Mouse (Mus musculus) embryonic facial prominence, embryonic 12.5 days (tissue): ENCODE data around the gene Gm28043. TPM values are rescaled to one million over a fixed set of nuclear protein-coding genes. Genes with fewer than 3 reads are reported as not detected.

Experiments used
- ATAC-seq: fragments of 200-750 bp; cut with Nextera tagmentation; 2 replicates; pipeline ENCODE4 v1.8.0; 2017; ENCODE audit not compliant: insufficient number of reproducible peaks, insufficient read depth, low FRiP score, low TSS enrichment
- H3K27ac ChIP-seq: fragments of 300-500 bp; sonication (generic); 2 replicates; pipeline ENCODE4 v1.5.1; 2016; ENCODE audit warnings: mild to moderate bottlenecking
- H3K27me3 ChIP-seq: fragments of 300-500 bp; sonication (generic); 2 replicates; pipeline ENCODE4 v1.6.1; 2016; ENCODE audit warnings: mild to moderate bottlenecking, moderate library complexity
- H3K36me3 ChIP-seq: fragments of 300-500 bp; sonication (generic); 2 replicates; pipeline ENCODE4 v1.6.1; 2016; ENCODE audit warnings: mild to moderate bottlenecking
- H3K4me1 ChIP-seq: fragments of 300-500 bp; sonication (generic); 2 replicates; pipeline ENCODE4 v1.6.1; 2016
- H3K4me2 ChIP-seq: fragments of 300-500 bp; sonication (generic); replicated peaks from 2 replicates; pipeline ENCODE4 v1.6.1; 2016; ENCODE audit warnings: mild to moderate bottlenecking, moderate library complexity
- H3K4me3 ChIP-seq: fragments of 300-500 bp; sonication (generic); 2 replicates; pipeline ENCODE4 v1.5.1; 2016; ENCODE audit warnings: mild to moderate bottlenecking
- H3K9ac ChIP-seq: fragments of 300-500 bp; sonication (generic); 2 replicates; pipeline ENCODE4 v1.6.1; 2016; ENCODE audit warnings: mild to moderate bottlenecking, moderate library complexity
- H3K9me3 ChIP-seq: fragments of 300-500 bp; sonication (generic); 2 replicates; pipeline ENCODE4 v1.6.1; 2016; ENCODE audit warnings: mild to moderate bottlenecking, moderate library complexity
- WGBS: fragments of 180-500 bp; shearing (Covaris S2); methylation state at CpG from one replicate; pipeline ENCODE4 v1.1.7; 2016; 5-methylcytosine and 5-hydroxymethylcytosine counted together
- polyA plus RNA-seq: library from polyadenylated mRNA; unstranded; fragments of >200 nt; fragmentation: Nextera tagmentation; extraction: Ambion mirVana; gene quantifications from 2 replicates; pipeline ENCODE4 v1.2.1, GENCODE M21; 2016

Gm28043 gene
- polyA plus RNA-seq, 1 experiment from 2014 or later = 4.0 TPM

DNA sequence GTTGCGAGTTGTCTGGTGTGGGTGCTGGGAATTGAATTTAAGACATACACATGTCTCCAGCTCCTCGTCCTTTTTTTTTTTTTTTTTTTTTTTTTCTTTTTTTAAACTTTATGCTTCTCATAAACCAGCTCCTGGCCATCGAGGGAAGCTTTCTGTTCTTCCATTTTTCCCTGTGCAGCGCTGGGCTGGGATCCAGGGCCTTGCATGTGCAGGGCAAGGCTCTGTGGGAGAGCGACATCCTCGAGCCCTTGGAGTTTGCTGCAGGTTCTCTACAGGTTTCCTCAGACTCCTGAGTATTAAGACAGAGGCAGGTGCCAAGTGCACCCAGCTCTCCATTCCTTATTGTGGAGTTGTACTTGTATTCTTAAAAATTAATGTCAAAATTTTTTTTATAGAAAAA is 47.5 kb downstream of the Gm28043 start:
- H3K4me2 ChIP-seq = no peak overlapping the region
- no peak overlapping the region for H3K9ac ChIP-seq
- H3K27ac ChIP-seq = no peak overlapping the region
- ATAC-seq = no peak
- no peak overlapping the region for H3K4me3 ChIP-seq
- H3K4me1 ChIP-seq = peaks cover 7% of the 10 kb centered on the region
- 88% methylated on average over 6 of the region's 6 CpGs for WGBS
- H3K9me3 ChIP-seq = no peaks in the 10 kb centered on the region
- H3K36me3 ChIP-seq = peaks cover 24% of the 10 kb centered on the region
- no peaks in the 10 kb centered on the region for H3K27me3 ChIP-seq

DNA sequence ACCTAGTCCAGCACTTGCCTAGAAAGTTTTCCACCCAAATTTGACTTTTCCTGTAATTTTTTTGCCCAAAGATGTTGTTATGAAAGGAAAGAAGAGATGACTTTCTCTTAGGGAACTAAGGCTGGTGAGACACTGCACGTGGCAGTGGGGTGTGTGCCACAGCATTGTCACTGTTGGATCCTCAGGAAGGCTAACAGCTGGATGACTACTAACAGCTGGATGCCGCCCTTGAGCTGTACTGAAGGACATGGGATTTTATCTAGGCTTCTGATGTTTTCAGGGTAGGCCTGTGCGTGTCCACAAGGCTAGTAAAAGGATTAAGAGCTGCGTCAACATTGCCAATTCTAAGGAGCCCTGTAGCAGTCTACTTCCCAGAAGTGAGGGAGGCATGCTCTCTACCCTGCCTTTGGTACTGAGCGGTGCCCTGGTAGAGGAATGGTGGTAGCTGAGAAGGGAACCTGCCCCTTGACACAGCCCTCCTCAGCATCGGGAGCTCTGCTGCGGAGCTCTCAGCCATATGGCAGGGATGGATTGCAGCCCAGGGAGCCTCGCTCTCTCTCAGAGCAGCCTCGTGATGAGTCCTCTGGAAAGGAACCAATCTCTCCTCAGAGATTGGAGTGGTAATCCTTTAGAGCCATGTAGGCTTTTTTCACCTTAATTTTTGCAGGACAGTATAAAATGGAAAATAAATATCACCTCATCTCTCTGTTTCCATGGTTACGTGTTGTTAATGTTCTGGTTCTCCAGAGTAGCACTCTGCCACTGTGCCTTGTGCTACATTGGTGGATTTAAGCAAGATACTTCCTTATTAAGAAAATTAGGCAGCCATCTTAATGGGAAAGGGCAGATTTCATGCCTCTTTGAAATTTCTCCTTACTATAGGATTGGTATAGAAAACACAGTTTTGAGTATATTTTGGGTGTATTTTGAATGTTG is 53.6 kb downstream of the Gm28043 start:
- no peaks in the 10 kb centered on the region for H3K4me1 ChIP-seq
- no peak overlapping the region for H3K4me3 ChIP-seq
- no peak overlapping the region for H3K4me2 ChIP-seq
- H3K36me3 ChIP-seq = peaks cover 50% of the 10 kb centered on the region
- no peak overlapping the region for H3K9ac ChIP-seq
- H3K27me3 ChIP-seq = no peaks in the 10 kb centered on the region
- no peak for ATAC-seq
- no peaks in the 10 kb centered on the region for H3K9me3 ChIP-seq
- H3K27ac ChIP-seq = no peak overlapping the region
- 88% methylated on average over 10 of the region's 10 CpGs for WGBS

DNA sequence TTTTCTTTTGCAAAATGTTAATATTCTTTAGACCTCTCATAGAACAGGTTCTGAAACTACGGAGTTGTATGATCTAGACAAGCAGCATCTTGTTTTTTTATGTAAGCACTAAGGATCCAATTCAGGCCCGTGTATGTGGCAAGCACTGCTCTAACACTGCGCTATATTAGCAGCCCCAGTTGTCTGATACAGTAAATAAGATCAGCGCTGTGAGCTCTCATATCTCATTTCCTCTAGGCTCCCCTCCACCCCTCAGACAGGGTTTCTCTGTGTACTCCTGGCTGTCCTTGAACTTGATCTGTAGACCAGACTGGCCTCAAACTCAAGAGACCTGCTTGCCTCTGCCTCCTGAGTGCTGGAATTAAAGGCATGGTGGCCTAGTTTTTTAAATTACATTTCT is 54.4 kb downstream of the Gm28043 start:
- H3K9me3 ChIP-seq = no peaks in the 10 kb centered on the region
- 90% methylated on average over 4 of the region's 4 CpGs for WGBS
- no peak overlapping the region for H3K9ac ChIP-seq
- peaks cover 54% of the 10 kb centered on the region for H3K36me3 ChIP-seq
- ATAC-seq = no peak
- no peak overlapping the region for H3K27ac ChIP-seq
- no peak overlapping the region for H3K4me2 ChIP-seq
- no peaks in the 10 kb centered on the region for H3K4me1 ChIP-seq
- no peaks in the 10 kb centered on the region for H3K27me3 ChIP-seq
- no peak overlapping the region for H3K4me3 ChIP-seq

DNA sequence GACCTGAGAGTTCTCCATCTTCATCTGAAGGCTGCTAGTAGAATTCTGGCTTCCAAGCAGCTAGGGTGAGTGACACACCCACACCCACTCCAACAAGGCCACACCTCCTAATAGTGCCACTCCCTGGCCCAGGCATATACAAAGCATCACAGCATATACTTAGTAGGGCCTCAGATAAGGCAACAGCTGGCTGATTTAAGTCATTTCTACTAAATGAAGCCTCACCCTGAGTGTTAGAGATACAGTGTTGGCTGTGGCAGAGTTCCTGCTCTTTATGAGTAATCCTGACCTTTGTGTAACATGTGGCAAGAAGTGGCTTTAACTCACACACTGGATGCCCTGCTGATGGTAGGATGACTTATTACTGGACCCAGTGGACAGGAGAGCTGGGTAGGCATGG is 55.3 kb downstream of the Gm28043 start:
- Histone ChIP-seq H3K4me3 (no peak overlapping the region), H3K4me1 (no peaks in the 10 kb centered on the region), H3K36me3 (peaks cover 52% of the 10 kb centered on the region), H3K27me3 (no peaks in the 10 kb centered on the region), H3K9me3 (no peaks in the 10 kb centered on the region), H3K27ac (no peak overlapping the region), H3K9ac (no peak overlapping the region), H3K4me2 (no peak overlapping the region)
- no peak for ATAC-seq

DNA sequence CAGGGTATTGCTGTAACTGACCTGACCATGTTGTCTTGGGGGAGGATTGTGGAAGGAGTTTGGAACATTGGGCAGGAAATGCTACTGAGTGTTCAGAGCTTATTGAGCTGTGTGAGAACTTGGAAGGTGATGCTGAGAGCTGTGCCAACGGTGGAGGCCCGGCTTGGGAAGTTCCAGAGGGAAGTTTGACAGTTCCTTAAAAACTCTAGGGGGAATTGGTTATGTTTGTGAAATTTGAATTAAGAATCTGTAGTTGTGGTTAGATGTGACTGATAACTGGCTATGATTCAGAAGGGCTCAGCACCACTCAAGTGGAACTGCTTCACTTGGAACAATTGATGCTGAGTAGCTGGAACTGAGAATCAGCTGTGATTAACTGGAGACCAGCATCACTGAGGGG is 56.3 kb downstream of the Gm28043 start:
- ATAC-seq = no peak
- Histone ChIP-seq H3K9me3 (no peaks in the 10 kb centered on the region), H3K4me1 (no peaks in the 10 kb centered on the region), H3K27me3 (no peaks in the 10 kb centered on the region), H3K4me3 (no peak overlapping the region), H3K9ac (no peak overlapping the region), H3K27ac (no peak overlapping the region), H3K36me3 (peaks cover 60% of the 10 kb centered on the region), H3K4me2 (no peak overlapping the region)
- 98% methylated on average over 2 of the region's 2 CpGs for WGBS

DNA sequence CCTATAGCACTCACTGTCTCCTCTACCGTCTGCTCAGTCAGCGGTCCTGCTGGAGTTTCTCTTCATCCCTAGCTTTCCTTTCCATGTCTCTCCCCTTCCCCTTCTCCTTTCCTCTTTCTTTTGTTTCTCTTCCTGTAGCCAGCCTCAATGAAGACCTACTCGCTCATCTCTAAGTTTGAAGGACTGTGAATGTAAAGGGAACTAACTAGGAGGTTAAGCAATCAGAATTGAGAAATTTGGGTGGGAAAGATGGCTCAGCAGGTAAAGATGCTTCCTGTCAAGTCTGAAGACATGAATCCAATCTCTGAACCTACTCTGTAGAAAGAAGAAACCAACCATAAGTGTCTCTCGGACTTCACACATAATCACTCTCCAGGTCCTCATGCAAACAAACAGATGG is 58.6 kb downstream of the Gm28043 start:
- H3K4me2 ChIP-seq = no peak overlapping the region
- no peak overlapping the region for H3K9ac ChIP-seq
- 93% methylated on average over 4 of the region's 4 CpGs for WGBS
- no peak overlapping the region for H3K4me3 ChIP-seq
- H3K4me1 ChIP-seq = no peaks in the 10 kb centered on the region
- no peaks in the 10 kb centered on the region for H3K9me3 ChIP-seq
- H3K27me3 ChIP-seq = no peaks in the 10 kb centered on the region
- no peak for ATAC-seq
- H3K36me3 ChIP-seq = peaks cover 67% of the 10 kb centered on the region
- H3K27ac ChIP-seq = no peak overlapping the region

DNA sequence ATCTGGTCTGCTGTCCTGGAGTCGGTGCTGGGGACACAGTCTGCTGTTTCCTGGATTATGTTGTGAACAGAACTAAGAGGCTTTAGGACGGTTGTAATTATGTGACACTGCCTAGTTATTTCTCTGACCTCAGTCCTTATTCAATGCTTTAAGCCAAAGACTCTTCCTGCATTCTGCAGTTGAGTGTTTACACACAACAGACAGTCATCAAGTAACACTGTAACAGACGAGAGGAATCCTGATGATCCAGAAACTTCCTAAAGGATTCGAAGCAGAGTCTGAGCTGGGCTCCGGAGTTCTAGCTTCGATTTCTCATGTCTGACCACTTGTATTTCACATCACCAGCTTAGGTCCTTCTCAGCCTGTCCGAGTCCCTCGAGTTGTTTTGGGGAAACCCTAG is 63.9 kb downstream of the Gm28043 start:
- Histone ChIP-seq H3K27me3 (no peaks in the 10 kb centered on the region), H3K4me3 (no peak overlapping the region), H3K36me3 (peaks cover 90% of the 10 kb centered on the region), H3K4me2 (no peak overlapping the region), H3K9ac (no peak overlapping the region), H3K4me1 (no peaks in the 10 kb centered on the region), H3K9me3 (no peaks in the 10 kb centered on the region), H3K27ac (no peak overlapping the region)
- WGBS = 86% methylated on average over 8 of the region's 8 CpGs
- ATAC-seq = no peak

DNA sequence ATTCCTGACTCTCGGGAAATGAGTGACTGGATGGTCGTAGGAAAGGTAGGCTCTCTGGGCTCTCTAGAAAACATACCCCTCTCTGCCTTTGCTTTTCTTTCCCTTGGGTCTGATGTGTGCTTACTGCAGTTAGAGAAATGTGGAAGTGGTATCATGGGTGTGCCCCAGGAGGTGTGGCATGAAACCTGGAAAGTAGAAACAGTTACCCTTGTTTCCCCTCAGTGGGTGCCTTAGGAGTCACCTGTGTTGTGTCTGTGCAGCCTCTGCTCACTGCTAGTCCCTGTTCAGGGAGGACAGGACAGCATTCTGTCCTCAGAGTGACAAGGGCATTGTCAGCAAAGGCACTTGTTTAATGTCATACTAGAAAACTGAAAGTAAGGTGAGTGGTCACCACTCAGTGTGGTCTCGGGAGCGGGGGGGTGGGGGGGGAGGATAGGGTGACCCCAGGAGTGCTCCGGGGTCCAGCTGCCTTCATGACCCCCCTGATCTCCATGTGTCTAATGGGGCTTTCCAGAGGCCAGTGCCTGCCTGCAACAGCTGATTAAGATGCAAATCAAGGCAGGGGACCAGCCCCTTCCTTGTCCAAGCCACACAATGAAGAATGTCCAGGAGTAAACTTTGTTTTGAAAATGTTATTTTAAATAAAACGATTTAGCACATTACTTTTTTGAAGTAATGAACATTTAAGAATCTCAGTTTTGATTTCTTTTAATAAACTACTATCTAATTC is 64.5 kb downstream of the Gm28043 start:
- Histone ChIP-seq H3K36me3 (peaks cover 90% of the 10 kb centered on the region), H3K9me3 (no peaks in the 10 kb centered on the region), H3K4me3 (no peak overlapping the region), H3K27ac (no peak overlapping the region), H3K4me2 (no peak overlapping the region), H3K27me3 (no peaks in the 10 kb centered on the region), H3K9ac (no peak overlapping the region), H3K4me1 (no peaks in the 10 kb centered on the region)
- no peak for ATAC-seq
- WGBS = 87% methylated on average over 6 of the region's 6 CpGs

DNA sequence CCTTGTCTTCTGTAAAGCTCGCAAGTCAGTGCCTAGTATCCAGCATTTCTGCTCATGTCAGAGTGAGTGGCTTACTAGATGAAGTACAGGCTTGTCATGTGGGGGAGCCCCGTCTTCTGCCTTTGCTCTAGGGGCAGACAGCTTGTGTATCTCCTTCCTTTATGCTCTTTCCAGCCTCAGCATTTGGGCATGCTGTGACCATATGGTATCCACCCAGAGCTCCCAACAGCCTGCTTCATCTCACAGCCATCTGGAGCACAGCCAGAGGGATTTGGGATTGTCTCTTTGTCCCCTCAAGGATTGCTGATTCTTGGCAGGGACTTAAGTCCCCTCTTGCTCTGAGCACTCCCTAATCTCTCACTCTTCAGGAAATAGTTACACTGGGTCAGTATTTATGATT is 65.5 kb downstream of the Gm28043 start:
- Histone ChIP-seq H3K4me1 (no peaks in the 10 kb centered on the region), H3K4me3 (no peak overlapping the region), H3K27ac (no peak overlapping the region), H3K27me3 (no peaks in the 10 kb centered on the region), H3K4me2 (no peak overlapping the region), H3K36me3 (peaks cover 92% of the 10 kb centered on the region), H3K9ac (no peak overlapping the region), H3K9me3 (no peaks in the 10 kb centered on the region)
- WGBS = 88% methylated on average over 2 of the region's 2 CpGs
- no peak for ATAC-seq

DNA sequence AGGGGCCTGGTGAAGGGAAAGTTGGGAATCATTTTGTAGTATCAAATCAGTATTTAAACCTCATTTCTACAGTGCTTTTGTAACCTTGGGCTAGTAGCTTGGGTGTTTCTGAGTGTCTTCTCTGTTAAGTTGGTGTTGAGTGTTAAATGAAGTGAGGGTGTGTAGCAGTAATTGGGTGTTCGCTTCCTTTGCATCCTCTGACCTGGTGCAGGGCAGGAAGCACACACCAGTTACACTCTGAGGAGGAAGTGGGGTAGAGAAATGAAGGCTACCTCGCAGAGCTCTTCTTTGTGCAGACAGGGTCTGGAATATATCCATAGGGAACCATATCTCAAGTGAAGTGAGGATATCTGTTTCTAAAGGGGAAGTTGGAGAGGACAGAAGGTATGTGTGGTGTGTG is 66.2 kb downstream of the Gm28043 start:
- Histone ChIP-seq H3K27ac (no peak overlapping the region), H3K4me2 (no peak overlapping the region), H3K4me3 (no peak overlapping the region), H3K36me3 (peaks cover 92% of the 10 kb centered on the region), H3K27me3 (no peaks in the 10 kb centered on the region), H3K9ac (no peak overlapping the region), H3K4me1 (no peaks in the 10 kb centered on the region), H3K9me3 (no peaks in the 10 kb centered on the region)
- no peak for ATAC-seq
- WGBS = 87% methylated on average over 2 of the region's 2 CpGs

DNA sequence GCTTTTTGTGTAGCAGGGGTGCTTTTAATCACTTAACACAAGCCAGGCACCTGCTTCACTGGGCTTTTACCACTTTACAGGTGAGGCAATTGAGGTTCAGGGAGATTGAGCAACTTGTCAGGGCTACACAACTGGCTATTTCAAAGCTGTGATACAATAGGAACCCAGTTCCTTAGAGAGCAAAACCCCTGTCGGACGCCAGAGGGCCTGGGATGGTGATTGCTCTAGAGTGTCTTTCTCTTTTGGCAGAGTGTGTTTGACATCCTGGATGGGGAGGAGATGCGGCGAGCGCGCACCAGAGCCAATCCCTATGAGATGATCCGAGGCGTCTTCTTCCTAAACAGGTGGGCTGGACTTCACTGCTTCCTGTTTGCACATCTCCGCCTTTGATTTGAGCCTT is 67.0 kb downstream of the Gm28043 start:
- no peak overlapping the region for H3K4me2 ChIP-seq
- no peak overlapping the region for H3K27ac ChIP-seq
- no peaks in the 10 kb centered on the region for H3K27me3 ChIP-seq
- WGBS = 93% methylated on average over 9 of the region's 9 CpGs
- no peaks in the 10 kb centered on the region for H3K4me1 ChIP-seq
- no peaks in the 10 kb centered on the region for H3K9me3 ChIP-seq
- no peak overlapping the region for H3K4me3 ChIP-seq
- peaks cover 92% of the 10 kb centered on the region for H3K36me3 ChIP-seq
- no peak overlapping the region for H3K9ac ChIP-seq
- no peak for ATAC-seq

DNA sequence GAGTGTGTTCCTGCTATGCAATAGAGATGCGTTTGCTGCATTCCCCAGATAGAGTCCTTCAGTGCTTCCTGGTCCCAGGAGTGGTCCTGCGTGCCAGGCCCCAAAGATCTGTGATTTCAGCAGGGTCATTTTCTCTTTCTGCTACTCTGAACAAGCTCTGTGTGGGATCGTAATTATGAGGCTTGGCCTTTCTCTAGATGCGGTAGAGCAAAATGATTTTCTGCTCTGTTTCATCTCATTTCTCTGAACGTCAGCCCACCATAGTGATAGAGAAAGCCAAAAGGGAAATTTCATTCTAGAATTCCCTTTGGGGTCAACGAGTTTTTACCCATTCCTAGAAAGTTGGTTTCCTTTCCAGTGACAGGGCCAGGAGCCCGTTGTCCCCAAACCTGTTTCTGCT is 67.6 kb downstream of the Gm28043 start:
- H3K27ac ChIP-seq = no peak overlapping the region
- ATAC-seq = no peak
- no peaks in the 10 kb centered on the region for H3K4me1 ChIP-seq
- H3K27me3 ChIP-seq = no peaks in the 10 kb centered on the region
- WGBS = 86% methylated on average over 7 of the region's 7 CpGs
- H3K4me3 ChIP-seq = no peak overlapping the region
- H3K9ac ChIP-seq = no peak overlapping the region
- H3K36me3 ChIP-seq = peaks cover 92% of the 10 kb centered on the region
- no peak overlapping the region for H3K4me2 ChIP-seq
- no peaks in the 10 kb centered on the region for H3K9me3 ChIP-seq
